Mouse (Mus musculus) spleen, adult 18-20 months (tissue): ENCODE data around the gene Ice1.
A peak's percentile ranks its signal among the peaks of the same experiment; 100 is the strongest.

Experiments
- DNase-seq, 2 experiments: peaks; one replicate each; pipeline ENCODE4 v3.0.0; 2022; ENCODE audit warnings: mixed read lengths in 2 of 2

The Ice1 gene

GRCm38 (mm10) chr13:70637282-70637661, at the start of gene Ice1:
Ice1 (minus strand) TSS chr13:70637634.
- no peak for DNase-seq

GRCm38 (mm10) chr13:70685825-70686224, 48.4 kb upstream of the Ice1 start:
- DNase-seq: no peak

- DNase-seq: no peak
Measured at GRCm38 (mm10) chr13:70684976-70685609, 47.7 kb upstream of the Ice1 start.

- no peak for DNase-seq
Measured at GRCm38 (mm10) chr13:70681411-70682183, 44.2 kb upstream of the Ice1 start.

GRCm38 (mm10) chr13:70680316-70680715, 42.9 kb upstream of the Ice1 start:
- no peak for DNase-seq

- no peak for DNase-seq
Measured at GRCm38 (mm10) chr13:70677689-70678088, 40.3 kb upstream of the Ice1 start.

GRCm38 (mm10) chr13:70676243-70677183, 39.1 kb upstream of the Ice1 start:
- DNase-seq: no peak

GRCm38 (mm10) chr13:70674998-70675397, 37.6 kb upstream of the Ice1 start:
- no peak for DNase-seq

- DNase-seq: no peak
Measured at GRCm38 (mm10) chr13:70670080-70670479, 32.6 kb upstream of the Ice1 start.

- DNase-seq: no peak
Measured at GRCm38 (mm10) chr13:70659715-70660114, 22.3 kb upstream of the Ice1 start.

GRCm38 (mm10) chr13:70656741-70657140, 19.3 kb upstream of the Ice1 start:
- DNase-seq: no peak

GRCm38 (mm10) chr13:70656329-70656728, 18.9 kb upstream of the Ice1 start:
- DNase-seq: no peak

GRCm38 (mm10) chr13:70655570-70655969, 18.1 kb upstream of the Ice1 start:
- no peak for DNase-seq

GRCm38 (mm10) chr13:70654091-70654770, 16.8 kb upstream of the Ice1 start:
- DNase-seq: no peak

- DNase-seq: no peak
Measured at GRCm38 (mm10) chr13:70653457-70653856, 16.0 kb upstream of the Ice1 start.

GRCm38 (mm10) chr13:70650011-70650436, 12.6 kb upstream of the Ice1 start:
- DNase-seq: no peak

- DNase-seq: no peak
Measured at GRCm38 (mm10) chr13:70645968-70646505, 8.6 kb upstream of the Ice1 start.

GRCm38 (mm10) chr13:70644083-70644462, 6.6 kb upstream of the Ice1 start:
- DNase-seq: no peak

GRCm38 (mm10) chr13:70643408-70644082, 6.1 kb upstream of the Ice1 start:
- peak in 1 of 2 experiments; percentile 49 for DNase-seq

GRCm38 (mm10) chr13:70641941-70642340, 4.5 kb upstream of the Ice1 start:
- DNase-seq: no peak

- no peak for DNase-seq
Measured at GRCm38 (mm10) chr13:70641381-70641780, 3.9 kb upstream of the Ice1 start.

GRCm38 (mm10) chr13:70639639-70640038, 2.2 kb upstream of the Ice1 start:
- DNase-seq: no peak
